Mouse (Mus musculus) brown adipose tissue, adult 24 weeks (tissue): Measurements from ENCODE around the gene Styk1. TPM values are rescaled to one million over a fixed set of nuclear protein-coding genes. Genes with fewer than 3 reads are reported as not detected.

Experiments
- H3K27ac ChIP-seq: fragments of 200-500 bp; replicated peaks from 2 replicates; pipeline ENCODE4 v1.5.1; 2012; ENCODE audit warnings: low read depth, mild to moderate bottlenecking, low read length
- H3K4me1 ChIP-seq: fragments of 200-500 bp; 2 replicates; pipeline ENCODE4 v1.6.1; 2012; ENCODE audit warnings: low read length, mixed read lengths; ENCODE audit not compliant: control insufficient read depth, insufficient read depth, insufficient read length
- H3K4me3 ChIP-seq: fragments of 200-500 bp; 2 replicates; pipeline ENCODE4 v1.5.1; 2012; ENCODE audit warnings: low read depth, mild to moderate bottlenecking, low read length, moderate library complexity; ENCODE audit not compliant: insufficient read depth
- polyA plus RNA-seq: library from polyadenylated mRNA; stranded (reverse); fragments of >200 nt; gene quantifications from 2 replicates; pipeline ENCODE4 v1.2.4, GENCODE M21; 2012; ENCODE audit not compliant: missing spikeins, insufficient read depth, insufficient read length

Styk1 gene
- not detected in 2 replicates for polyA plus RNA-seq

DNA sequence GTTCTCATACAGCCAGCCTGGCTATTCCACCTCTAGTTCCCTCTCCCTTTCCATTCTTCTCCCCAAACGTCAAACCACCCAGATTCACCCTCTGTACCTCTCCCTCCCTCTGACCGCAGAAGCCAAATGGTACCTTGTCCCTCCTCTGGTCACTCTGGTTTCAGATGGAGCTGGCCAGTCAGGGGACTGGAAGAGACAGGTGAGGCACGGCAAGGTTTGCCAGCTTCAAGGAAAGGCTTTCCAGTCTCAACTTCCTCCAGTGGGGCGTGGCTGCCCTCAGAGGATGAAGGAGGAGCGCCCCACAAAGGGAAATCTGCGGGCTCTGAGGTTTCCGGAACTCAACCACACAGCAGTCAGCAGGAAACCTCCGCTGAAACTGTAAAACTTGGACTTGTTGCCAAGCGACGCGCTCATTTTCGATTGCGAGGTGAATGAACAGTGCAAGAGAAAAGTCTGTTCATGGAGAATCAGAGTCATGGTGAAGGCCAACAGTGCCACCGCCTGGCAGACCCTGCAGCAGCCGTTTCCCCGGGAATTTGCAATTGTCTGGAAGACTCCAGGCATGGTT is at the start of gene Styk1:
Styk1 (minus strand) TSS at position 246 of the 568 bp plus-strand sequence.
- no peaks in the 10 kb centered on the region for H3K4me1 ChIP-seq
- peak within 1 kb of the TSS; percentile 22 for H3K4me3 ChIP-seq
- no peak within 1 kb of the TSS for H3K27ac ChIP-seq

DNA sequence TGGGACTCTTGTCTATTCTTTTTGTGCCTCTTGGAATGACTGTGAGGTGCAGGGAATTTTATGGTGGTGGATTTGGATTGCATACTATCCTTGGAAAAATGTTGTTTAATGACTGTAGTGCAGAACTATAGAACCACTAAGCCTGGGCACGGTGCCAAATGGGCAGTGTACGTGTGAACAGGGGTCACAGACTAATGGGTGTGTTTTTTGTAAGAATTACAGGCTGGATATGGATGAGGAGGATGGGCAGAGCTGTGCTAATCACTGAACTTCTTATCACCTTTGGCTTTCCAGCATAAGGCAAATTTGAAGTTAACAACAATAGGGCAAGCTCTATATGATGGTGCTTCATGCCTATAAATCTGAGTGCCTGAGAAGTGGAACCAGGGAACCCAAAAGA is 49.6 kb upstream of the Styk1 start:
- H3K27ac ChIP-seq, result no peak overlapping the region
- no peaks in the 10 kb centered on the region for H3K4me1 ChIP-seq
- no peak overlapping the region for H3K4me3 ChIP-seq

DNA sequence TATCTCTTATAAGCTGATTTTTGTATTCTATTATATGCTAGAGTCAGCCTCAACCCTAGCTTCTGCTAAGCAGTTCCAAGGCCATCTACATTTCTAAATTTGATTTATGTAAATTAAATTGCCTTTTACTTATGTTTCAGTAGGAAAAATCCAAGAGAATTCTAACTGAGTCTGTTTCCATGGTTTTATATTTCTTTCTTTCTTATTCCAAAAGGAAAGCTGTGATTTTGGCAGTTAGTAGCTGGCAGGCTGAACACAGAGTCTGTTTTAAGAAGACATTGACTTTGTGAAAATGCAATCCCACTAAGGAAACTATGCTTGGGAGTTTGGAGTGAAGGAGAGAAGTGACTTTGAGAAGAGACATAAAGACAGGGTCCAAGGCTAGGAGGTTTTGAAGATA is 49.2 kb upstream of the Styk1 start:
- Histone ChIP-seq H3K4me3 (no peak overlapping the region), H3K4me1 (no peaks in the 10 kb centered on the region), H3K27ac (no peak overlapping the region)

DNA sequence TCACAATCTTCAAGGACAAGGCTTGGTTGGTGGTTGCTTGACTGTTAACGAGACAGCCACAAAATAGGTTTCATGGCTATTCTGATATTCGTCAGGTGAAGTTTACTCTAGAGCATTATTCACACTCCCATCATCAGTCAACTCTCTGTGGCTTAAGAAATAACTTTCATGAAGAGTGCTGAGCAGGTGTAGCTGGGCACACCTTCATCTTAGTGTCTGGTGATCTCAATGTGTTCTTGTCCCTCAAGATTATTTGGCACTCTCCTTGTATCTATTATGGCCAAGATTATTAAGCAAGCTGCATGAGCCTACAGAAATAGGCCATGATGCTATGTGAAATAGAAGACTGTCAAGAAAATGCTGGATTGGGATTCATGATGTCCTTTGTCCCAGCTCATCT is 47.9 kb upstream of the Styk1 start:
- H3K4me3 ChIP-seq, result no peak overlapping the region

DNA sequence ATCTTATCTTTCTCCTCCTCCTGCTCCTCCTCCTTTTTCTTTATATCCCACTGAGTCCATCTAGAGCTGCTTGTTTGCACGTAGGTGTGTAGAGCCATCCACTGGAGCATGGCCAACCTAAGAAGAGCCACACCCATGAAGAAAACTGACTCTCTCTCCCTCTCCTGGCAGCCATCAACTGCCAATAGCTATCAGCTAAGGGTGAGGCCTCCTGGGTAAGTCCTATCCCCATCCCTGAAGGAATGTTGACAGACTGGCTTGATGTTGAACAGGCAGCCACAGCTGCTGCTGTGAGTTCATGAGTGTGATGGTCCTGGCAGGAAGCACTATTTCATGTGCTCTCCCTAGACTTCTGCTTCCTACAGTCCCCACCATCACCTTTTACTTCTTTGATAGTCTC is 43.3 kb upstream of the Styk1 start:
- no peak overlapping the region for H3K4me3 ChIP-seq
- H3K27ac ChIP-seq, result no peak overlapping the region
- no peaks in the 10 kb centered on the region for H3K4me1 ChIP-seq

More for the DNA sequence above, 47.9 kb upstream of the Styk1 start:
- Histone ChIP-seq H3K4me1 (no peaks in the 10 kb centered on the region), H3K27ac (no peak overlapping the region)

DNA sequence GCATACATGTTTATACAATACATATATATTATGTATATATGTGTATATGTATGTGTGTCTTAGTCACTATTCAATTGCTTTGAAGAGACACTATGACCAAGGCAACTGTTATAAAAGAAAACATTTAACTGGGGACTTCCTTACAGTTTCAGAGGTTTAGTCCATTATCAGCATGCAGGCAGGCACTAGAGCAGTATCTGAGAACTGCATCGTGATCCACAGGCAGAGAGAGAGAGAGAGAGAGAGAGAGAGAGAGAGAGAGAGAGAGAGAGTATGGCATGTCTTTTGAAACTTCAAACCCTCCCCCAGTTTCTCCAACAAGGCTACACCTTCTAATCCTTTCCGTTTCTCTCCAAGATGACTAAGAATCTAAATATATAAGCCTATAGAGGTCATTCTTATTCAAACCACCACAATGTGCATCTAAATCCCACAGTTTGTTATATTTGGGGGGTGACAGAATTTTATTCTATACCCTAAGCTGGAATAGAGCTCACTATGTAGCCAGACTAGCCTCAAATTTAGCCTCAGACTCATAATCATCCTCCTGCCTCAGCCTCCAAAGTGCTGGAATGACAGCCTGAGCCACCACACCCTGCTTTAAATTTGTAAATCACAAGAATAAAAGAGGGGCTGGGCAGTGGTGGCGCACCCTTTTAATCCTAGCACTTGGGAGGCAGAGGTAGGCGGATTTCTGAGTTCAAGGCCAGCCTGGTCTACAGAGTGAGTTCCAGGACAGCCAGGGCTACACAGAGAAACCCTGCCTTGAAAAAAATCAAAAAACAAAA is 40.7 kb upstream of the Styk1 start:
- Histone ChIP-seq H3K4me3 (no peak overlapping the region), H3K4me1 (no peaks in the 10 kb centered on the region), H3K27ac (no peak overlapping the region)

DNA sequence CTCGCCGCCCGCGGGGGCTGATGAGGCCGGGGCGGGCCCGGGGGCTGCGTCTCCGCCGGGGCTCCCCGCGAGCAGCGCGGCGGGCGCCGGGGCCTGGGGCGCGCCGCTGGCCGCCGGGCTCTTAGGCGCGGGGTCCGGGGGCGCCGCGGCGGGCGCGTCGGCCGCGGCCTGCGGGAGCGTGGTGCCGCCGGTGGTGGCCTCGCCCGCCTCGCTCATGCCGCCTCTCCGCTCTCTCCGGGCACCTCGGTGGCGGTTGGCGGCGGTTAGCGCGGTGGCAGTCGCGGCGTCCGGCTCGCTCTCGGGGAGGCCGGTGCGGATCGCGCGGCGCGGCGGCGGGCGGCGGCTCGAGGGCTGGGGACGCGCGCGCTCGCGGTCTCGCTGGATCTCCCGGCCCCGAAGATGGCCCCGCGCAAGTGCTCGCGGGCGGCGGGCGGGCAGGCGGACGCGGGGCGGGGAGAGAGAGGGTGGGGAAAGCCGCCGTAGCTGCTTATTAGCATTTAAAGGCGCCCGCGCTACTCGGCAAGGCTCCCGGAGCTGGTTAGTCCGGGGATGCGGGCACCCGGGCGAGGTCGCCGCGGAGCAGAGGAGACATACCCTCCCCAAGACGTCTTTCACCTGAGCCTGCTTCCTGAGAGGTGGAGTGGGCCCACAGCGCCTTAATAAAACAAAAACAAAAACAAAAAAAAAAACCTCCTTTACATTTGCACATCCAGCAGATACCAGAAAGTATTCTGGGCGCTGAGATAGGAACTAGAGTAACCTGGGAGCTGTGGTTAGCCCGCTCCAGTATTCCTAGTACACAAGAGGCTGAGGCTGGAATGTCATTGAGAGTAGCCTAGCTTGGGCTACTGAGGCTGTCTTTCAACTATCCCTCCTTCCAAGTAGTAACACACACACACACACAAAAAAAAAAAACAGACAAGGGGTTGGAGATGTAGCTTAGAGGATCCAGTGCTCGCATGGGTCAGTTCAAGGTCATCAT is 34.9 kb upstream of the Styk1 start, which contains the start of gene Ybx3:
Ybx3 (minus strand) TSS at position 437 of the 982 bp plus-strand sequence.
- Histone ChIP-seq H3K4me1 (peaks cover 4% of the 10 kb centered on the region; the same call in 1 of the 2 replicates), H3K27ac (peak within 1 kb of the TSS; percentile 73), H3K4me3 (peak within 1 kb of the TSS; percentile 82)

DNA sequence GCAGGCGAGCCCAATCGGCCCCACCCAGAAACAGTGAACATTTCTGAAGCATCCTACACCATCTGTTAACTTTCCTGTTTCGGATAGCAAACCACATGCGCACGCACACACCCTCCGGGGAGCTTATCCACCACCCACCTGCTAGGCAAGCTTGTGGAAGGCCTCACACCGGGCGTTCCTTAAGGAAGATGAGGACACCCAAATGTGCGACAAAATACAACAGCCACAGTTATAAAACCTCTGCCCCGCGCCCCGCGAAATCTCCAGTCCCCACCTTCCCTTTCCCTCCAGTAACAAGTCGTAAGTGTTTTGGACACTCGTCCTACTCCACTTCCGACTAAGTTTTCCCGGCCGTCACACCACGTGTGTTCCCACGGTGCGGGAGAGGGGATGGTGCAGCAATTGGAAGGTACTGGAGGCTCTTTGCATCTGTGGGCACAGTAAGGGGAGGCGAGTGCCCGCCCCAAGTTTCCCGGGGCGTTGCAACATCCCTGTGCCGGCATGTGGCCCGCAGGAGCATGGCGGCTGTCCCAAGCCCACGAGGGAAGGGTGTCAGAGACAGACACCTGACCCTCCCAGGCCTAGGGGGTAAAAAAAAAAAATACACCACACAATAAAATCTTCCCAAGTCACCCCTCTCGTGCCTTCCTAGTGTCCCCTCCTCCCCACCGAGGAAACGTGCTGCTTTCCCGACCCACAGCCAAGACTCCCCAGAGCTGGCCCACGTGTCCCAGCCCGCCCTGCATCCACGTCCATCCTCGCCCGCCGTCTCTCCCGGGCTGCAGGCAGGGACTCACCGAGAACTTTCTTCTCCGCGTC is 34.0 kb upstream of the Styk1 start:
- Histone ChIP-seq H3K4me3 (peak overlapping the region; percentile 82), H3K4me1 (peaks cover 10% of the 10 kb centered on the region), H3K27ac (peak overlapping the region; percentile 51)

DNA sequence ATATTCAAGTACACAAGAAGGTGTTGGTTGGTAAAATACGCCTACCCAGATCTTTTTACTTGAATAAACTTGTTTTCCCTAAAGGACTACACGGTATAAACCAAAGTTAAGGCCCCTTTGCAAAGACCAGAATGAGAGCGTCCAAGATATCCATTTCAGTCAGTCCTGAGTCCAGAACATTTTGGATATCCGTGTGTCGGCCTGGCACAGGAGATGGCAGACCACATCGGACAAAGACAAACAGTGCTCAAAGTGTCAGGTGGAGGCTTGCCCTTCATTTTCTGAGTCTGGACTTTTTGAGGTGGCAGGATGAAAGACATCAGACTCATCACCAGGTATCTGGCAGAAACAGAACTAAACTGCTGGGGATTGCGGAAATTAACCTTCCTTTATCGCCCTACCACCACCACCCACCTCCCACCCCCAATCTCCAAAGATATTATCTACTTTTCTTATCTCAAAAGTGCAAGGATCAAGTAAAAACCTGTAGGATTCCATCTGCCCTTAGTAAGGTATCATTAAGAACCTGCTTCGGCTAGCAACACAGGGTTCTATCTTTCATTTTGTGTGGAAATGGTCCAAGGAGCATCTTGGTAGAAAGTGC is 33.1 kb upstream of the Styk1 start:
- Histone ChIP-seq H3K4me3 (peak overlapping the region; percentile 82), H3K4me1 (peaks cover 12% of the 10 kb centered on the region), H3K27ac (no peak overlapping the region)

DNA sequence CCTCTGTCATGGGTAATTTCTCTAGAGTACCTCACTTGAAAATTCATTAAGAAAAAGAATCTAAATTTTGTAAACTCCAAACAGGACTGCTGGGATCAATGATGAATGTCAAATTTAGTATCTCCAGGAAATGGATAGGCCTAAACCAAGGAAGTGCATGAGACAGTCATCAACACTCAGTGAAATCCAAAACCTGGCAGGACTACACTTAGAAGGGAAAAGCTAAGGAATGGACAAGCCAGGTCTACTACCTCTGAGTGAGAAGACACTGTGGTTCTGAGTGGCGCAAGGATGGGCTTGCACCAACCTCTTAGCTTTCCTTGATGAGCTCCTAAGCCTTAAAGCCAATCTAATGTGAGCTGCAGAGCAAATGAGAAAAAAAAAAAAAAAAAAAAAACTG is 32.1 kb upstream of the Styk1 start:
- no peak overlapping the region for H3K4me3 ChIP-seq
- no peak overlapping the region for H3K27ac ChIP-seq
- peaks cover 12% of the 10 kb centered on the region for H3K4me1 ChIP-seq

DNA sequence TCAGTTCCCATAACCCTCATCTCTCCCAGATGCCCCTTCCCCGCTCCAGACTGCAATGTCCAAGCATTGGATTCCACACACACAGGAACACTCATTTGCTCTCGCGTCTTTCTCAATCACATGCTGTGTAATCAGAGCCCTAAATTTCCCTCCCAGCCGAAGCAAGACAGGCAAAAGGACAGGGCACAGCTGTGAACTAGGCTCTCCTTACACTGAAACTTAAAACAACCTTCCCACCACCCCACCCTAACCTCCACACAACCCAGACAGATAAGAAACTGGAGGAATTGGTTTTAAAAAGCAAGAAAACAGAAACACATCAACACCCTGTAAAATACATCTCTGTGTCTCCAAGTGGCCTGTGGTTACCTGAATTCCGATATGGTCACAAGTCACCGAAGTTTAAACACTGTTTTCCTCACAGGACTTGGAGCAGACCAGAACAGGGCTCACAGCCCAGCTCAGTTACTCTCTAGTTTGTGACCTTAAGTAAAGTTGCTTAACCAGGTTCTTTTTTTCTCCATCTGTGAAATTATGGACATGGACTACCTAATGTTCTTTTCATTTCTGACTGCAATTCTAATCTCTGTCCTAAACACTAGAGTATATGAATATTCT is 30.4 kb upstream of the Styk1 start:
- peak overlapping the region; percentile 65 for H3K27ac ChIP-seq
- no peak overlapping the region for H3K4me3 ChIP-seq
- peaks cover 15% of the 10 kb centered on the region for H3K4me1 ChIP-seq

DNA sequence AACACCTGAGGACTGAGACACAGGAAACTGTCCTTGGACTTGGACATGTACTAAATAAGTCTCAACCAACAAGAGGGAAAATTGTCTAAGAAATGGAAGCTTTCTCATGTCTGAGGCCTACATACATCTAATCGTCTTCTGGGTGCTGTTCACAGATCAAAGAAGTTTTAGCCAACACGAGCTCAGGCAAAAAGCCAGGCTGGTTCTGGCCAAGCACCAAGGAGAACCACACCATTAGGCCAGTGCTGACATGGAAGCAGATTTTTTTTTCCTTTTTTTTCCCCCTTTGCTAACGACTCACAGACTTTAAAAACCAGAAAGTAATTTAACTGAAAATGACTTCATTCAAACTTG is 29.6 kb upstream of the Styk1 start:
- H3K4me3 ChIP-seq, result no peak overlapping the region
- peaks cover 15% of the 10 kb centered on the region for H3K4me1 ChIP-seq
- peak overlapping the region; percentile 86 for H3K27ac ChIP-seq

DNA sequence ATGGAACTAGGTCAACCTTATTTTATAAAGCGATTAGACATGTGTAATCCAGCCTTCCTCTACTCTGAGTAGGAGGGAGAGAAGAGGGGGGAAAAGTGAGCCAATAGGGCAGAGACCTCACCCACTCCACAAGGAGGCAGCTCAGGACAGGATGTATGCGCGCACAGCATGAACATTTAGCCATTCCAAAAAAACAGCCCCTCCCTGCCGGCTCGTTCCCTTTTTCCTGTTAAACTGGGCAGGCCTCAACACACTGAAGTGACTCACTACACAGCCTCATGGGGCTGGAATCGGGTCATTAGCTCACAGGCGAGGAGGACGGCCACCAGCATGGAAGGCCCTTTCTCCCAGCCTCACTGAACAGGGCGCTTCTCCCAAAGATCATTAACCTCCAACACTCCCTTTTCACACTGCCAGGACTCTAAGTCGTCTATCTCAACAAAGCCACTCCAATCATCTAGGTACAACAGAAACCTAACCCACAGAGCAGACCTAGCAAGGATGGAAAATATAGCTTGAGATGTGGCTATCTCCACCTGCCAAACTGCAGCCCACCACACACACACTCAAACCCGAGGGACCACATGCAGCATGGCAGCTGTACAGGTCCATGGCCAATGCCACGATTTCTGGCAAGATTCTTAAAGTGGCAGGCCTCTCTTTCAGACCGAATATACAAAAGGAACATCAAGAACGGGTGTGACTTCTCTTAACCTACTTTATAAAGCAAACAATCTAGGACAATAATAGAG is 29.0 kb upstream of the Styk1 start:
- peaks cover 15% of the 10 kb centered on the region for H3K4me1 ChIP-seq
- peak overlapping the region; percentile 16; the same call in 1 of the 2 replicates for H3K4me3 ChIP-seq

More for the DNA sequence above, 29.0 kb upstream of the Styk1 start:
- H3K27ac ChIP-seq, result peak overlapping the region; percentile 86
